Mouse (Mus musculus): ENCODE data around the gene Fbxw7.
A peak's percentile ranks its signal among the peaks of the same experiment; 100 is the strongest.
"Not testable (repeated sequence)": the region's sequence is repeated elsewhere in the genome, so short reads cannot be mapped to it uniquely, and the experiment has no call there.

Fbxw7 gene

GRCm38 (mm10) chr3:84827617-84828016, 12.5 kb downstream of the Fbxw7 start:
- no peak for DNase-seq

GRCm38 (mm10) chr3:84829366-84829765, 14.3 kb downstream of the Fbxw7 start:
- no peak for DNase-seq

- DNase-seq, result no peak
These were observed 21.0 kb downstream of the Fbxw7 start for GRCm38 (mm10) chr3:84836029-84836428.

GRCm38 (mm10) chr3:84837984-84838383, 22.9 kb downstream of the Fbxw7 start:
- DNase-seq, result no peak

GRCm38 (mm10) chr3:84839499-84839898, 24.4 kb downstream of the Fbxw7 start:
- DNase-seq, result no peak

- no peak for DNase-seq
These were observed 26.2 kb downstream of the Fbxw7 start for GRCm38 (mm10) chr3:84841271-84841670.

- DNase-seq, result no peak
These were observed 27.7 kb downstream of the Fbxw7 start for GRCm38 (mm10) chr3:84842793-84843192.

GRCm38 (mm10) chr3:84843594-84843993, 28.5 kb downstream of the Fbxw7 start:
- DNase-seq, result peak; percentile 8

- no peak for DNase-seq
These were observed 33.7 kb downstream of the Fbxw7 start for GRCm38 (mm10) chr3:84848798-84849197.

- DNase-seq, result no peak
These were observed 35.4 kb downstream of the Fbxw7 start for GRCm38 (mm10) chr3:84850418-84850817.

- no peak for DNase-seq
These were observed 36.7 kb downstream of the Fbxw7 start for GRCm38 (mm10) chr3:84851801-84852200.

GRCm38 (mm10) chr3:84852877-84853276, 37.8 kb downstream of the Fbxw7 start:
- DNase-seq, result no peak

- DNase-seq, result no peak
These were observed 39.4 kb downstream of the Fbxw7 start for GRCm38 (mm10) chr3:84854440-84854839.

- no peak for DNase-seq
These were observed 45.6 kb downstream of the Fbxw7 start for GRCm38 (mm10) chr3:84860669-84861068.

- not testable (repeated sequence) for DNase-seq
These were observed 46.7 kb downstream of the Fbxw7 start for GRCm38 (mm10) chr3:84861817-84862216.

- DNase-seq, result no peak
These were observed 50.6 kb downstream of the Fbxw7 start for GRCm38 (mm10) chr3:84865684-84866083.

GRCm38 (mm10) chr3:84866866-84867265, 51.8 kb downstream of the Fbxw7 start:
- DNase-seq, result no peak

GRCm38 (mm10) chr3:84867434-84867975, 52.4 kb downstream of the Fbxw7 start:
- no peak for DNase-seq

- no peak for DNase-seq
These were observed 52.9 kb downstream of the Fbxw7 start for GRCm38 (mm10) chr3:84867991-84868390.

- no peak for DNase-seq
These were observed 55.1 kb downstream of the Fbxw7 start for GRCm38 (mm10) chr3:84870126-84870525.

GRCm38 (mm10) chr3:84875306-84875705, 60.2 kb downstream of the Fbxw7 start:
- no peak for DNase-seq

GRCm38 (mm10) chr3:84876211-84876610, 61.1 kb downstream of the Fbxw7 start:
- DNase-seq, result no peak

- no peak for DNase-seq
These were observed 68.9 kb downstream of the Fbxw7 start for GRCm38 (mm10) chr3:84883817-84884483.

- no peak for DNase-seq
These were observed 74.6 kb downstream of the Fbxw7 start for GRCm38 (mm10) chr3:84889648-84890047.

- DNase-seq, result no peak
These were observed 75.9 kb downstream of the Fbxw7 start for GRCm38 (mm10) chr3:84890983-84891382.
